Mouse (Mus musculus): ENCODE measurements around the gene Eci1.
A peak's percentile ranks its signal among the peaks of the same experiment; 100 is the strongest.

Eci1 gene

DNA sequence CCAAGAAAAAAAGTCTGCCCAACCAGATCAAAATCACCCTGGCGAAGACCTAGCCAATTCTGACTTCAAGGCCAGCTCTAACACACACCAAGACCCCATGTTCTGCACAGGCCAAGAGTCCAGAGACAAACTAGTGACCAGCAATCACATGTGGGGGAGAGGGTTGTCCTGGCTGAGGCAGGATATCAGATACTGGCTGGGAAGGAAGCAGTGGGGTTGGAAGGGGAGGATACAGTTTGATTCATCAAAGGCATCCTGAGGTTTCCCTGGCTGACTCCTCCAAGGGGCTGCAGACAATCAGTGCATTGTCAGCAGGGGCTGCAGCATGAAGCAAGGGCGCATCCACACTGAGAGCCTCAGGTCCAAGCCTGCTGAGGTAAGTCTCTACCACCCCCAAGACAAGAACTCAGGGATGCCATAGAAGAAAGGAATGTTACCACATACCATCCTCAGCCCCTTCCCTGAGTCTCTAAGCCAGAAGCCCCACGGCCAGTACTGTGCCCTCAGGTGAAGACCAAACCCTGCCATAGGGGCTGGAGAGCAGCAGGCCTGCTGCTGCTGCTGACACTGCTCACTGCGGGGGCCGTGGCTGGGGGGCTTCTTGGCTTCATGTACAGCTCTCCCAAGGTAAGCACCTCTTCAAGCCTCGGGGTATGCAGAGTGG lies 47.3 kb downstream of the Eci1 start, which contains the start of gene Bricd5:
Gene Bricd5, plus strand, starts transcription at position 273 of the 664 bp plus-strand sequence.
- DNase-seq (ENCODE audit: low spot score in 2 of 2), result no peak

DNA sequence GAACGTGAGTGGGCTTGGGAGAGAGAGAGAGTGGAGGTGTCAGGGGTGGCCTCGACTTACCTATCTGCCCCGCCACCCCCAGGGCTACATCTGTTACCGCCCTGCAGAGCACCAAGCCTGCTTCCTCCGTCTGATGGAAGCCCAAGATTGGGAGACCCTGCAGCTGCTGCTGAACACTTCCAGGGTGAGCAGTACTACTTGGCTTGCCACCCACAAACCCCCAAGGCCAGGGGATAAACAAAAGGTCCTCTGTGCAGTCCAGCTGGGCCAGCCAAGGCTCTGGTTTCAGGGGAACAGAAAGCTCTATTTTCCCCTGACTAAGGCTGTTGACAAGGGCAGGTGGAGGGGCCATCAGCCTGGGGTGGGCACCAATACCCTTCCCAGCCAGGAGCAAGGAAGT lies 48.1 kb downstream of the Eci1 start:
- DNase-seq (ENCODE audit: low spot score in 2 of 2), result no peak

DNA sequence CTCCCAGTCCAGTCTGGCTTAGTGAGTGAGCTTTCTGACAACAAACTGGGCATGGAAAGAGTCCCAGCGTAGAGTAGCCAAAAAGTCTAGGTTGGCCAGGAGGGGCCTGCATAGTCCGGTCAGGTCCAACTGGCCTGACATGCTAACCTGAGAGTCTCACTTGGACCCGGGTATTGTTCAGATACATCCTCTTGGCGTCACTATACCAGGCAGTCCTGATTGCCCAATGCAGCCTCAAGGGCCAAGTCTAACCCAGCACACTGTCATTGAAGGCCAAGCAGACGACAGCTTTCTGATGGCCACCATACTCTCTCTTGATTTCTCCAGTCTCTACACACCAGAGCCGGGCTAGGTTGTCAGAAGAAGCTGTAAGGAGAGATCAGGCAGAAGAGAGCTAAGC lies 49.1 kb downstream of the Eci1 start:
- DNase-seq (ENCODE audit: low spot score in 2 of 2), result no peak

DNA sequence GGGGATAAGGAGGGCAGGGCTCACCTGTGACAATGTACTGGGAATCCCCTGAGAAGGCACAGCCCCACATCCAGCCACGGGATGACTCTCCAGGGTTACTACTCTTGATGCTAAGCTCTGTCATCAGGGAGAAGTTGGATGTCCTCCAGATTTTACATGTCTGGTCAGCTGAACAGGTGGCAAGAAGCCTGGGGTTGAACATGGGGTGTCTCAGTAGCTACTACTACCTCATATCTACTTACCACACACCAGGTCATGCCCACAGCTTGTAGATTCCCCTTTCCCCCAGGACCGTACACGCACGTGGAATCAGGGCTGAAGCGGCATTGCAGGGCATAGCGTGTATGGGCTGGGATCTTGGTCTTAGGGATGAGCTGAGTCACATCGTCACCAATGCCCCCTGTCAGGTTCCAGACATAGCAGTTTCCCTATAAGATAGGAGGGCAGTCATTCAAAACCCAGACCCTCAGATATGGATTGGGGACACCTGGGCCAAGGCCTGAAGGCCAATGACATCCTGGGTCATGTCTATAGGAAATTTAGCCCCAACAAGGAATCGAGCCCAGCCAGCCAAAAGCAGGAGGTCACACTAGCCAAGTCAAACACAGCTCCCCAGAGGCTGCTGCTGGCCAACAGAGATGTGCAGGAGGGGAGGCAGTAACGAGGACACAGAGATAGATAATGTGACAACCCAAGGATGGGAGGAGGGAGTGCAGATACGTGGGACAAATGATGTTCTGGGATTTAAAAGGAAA lies 49.8 kb downstream of the Eci1 start:
- DNase-seq (ENCODE audit: low spot score in 2 of 2), result no peak

DNA sequence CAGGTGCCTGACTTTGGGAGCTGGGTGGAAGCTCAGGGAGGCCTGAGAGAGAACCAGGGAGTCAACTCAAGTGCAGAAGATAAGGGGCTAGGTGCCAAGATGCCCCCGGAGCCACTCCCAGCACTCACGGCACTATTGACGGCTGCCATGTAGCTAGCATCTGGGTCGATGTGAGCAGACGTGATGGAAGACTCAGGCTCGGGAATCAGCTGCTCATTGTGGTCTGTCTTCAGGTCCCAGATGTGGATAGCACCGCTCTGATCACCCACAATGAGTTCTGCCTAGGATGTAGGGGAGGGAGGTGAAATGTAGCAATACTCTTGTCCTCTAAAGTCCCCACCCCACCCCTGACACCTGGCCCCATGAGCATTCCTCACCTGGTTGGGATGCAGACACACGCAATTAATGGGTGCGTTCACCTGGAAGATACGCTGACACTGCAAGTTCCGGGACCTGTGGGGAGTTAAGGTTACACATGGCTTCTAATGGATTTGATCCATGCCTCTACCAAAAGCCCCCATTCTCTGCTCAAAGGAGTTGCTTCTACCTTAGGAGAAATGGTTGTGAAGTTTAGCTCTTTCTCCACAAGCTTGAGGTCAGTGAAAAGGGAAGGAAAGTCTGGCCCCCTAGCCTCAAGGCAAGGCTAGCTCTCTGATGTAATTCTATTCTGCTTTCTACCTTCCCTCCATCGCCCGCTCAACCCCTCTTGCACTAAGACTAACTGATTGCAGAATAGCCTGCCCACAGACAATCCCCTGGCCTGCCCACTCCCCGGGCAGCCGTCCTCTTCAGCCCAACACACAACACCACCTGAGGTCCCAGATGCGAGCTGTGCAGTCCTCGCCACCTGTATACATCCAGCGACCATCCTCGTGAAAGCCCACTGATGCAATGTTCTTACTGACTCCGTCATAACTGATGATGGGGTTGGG lies 50.9 kb downstream of the Eci1 start:
- no peak for DNase-seq (ENCODE audit: low spot score in 2 of 2)

DNA sequence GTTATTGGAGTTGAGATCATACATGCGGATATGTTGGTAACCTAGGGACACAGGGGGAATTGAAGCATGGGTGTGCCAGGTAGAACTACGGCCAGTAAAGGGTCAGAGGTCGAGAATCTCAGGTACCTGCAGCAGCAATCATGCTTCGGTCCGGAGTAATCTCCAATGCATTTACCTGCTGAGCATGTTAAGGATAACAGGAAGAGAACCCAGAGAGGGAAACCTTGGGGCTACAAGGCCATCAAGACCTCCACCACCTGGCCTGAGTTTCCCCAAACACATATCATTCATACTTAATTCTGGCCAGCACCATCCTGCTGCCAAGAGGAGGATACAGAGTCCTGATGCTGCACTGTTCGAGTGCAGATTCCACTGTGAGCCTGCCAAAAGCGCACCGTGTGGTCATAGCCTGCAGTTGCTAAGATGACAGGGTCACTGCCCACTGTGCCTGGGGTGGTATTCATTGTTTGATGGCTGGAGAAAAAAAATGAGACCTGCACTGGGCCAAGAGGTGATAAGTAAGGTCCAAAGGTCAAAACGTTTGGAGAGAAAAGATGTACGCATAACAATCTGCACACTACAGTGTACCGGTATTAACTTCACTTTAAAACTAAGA lies 51.7 kb downstream of the Eci1 start:
- DNase-seq (ENCODE audit: low spot score in 2 of 2), result no peak

DNA sequence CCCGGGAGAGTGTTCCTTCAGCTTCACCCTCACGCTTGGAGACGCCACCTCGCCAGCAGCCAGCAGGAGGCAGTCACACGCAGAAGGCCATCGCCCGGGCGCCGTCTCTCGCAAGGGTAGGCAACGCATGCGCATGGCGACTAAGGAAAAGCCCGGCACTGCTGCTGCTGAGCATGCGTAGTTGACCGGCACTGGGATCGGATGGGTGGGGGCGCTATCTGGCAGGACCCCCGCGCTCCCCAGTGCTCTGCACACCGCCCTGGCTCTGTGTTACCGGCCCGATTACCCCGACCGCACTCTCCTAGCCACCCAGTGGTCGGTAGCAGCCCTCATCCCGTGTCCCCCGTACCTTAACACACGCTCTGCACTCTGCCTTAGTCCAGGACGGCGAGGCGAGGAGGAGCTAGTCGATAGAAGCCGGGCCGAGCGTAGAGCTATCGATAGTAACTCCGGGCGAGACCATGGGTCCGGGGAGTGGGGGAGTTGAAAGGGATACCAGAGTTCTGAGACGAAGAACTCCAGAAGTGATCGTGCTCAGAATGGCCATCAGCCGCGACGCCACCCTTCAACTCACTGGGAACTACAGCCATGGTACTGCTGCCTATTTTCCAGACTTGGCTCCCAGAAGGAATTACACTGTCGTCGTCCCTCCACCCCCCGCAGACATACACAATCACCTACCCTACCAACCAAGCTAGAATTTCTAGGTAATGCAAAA lies 52.4 kb downstream of the Eci1 start, which contains the start of gene Mlst8:
Gene Mlst8, minus strand, starts transcription at position 416 of the 718 bp plus-strand sequence.
- DNase-seq (ENCODE audit: low spot score in 2 of 2), result peak; percentile 96 to 98

DNA sequence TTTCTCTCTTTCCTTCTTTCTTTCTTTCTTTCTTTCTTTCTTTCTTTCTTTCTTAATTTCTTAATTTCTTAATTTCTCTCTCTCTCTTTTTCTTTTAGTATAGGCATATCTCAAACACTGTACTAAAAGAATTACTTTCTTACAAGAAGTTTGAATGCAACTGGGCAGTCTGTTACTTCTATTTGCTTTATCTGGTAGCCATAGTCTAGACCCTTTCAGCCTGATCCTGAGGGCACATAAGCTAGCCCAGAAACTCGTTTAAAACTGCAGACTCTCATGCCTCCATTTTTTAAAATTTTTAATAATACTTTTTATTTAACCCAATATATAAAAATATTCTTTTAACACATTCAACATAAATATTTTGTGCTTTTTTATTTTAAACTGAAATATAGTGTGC lies 53.0 kb downstream of the Eci1 start:
- no peak for DNase-seq (ENCODE audit: low spot score in 2 of 2)

DNA sequence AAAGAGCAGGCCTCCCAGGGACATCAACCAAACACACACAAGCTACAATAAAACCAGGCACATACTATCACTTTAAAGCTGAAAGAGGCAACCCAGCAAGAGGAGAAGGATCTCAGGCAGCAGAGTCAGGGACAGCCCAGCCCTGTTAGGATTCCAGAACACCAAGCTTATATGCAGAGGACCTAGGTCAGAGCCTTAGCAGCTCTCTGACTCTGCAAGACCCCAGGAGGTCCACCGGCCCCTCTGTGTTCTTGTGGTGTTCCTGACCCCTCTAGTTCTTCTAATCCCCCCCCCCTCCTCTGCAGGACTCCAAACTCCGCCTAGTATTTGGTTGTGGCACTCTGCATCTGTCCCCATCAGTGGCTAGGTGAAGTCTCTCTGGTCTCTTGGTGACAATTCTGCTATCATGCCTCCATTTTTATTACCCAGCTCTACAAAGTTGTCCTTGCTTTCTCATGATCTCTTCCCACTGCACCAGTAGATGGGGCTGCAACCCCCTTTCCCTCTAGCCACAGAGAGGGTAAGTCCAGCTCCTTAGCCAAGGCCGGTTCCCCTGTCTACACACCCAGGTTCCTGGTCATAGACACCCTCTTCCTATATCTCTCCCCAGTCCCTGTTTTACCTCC lies 53.9 kb downstream of the Eci1 start:
- DNase-seq (ENCODE audit: low spot score in 2 of 2), result no peak

DNA sequence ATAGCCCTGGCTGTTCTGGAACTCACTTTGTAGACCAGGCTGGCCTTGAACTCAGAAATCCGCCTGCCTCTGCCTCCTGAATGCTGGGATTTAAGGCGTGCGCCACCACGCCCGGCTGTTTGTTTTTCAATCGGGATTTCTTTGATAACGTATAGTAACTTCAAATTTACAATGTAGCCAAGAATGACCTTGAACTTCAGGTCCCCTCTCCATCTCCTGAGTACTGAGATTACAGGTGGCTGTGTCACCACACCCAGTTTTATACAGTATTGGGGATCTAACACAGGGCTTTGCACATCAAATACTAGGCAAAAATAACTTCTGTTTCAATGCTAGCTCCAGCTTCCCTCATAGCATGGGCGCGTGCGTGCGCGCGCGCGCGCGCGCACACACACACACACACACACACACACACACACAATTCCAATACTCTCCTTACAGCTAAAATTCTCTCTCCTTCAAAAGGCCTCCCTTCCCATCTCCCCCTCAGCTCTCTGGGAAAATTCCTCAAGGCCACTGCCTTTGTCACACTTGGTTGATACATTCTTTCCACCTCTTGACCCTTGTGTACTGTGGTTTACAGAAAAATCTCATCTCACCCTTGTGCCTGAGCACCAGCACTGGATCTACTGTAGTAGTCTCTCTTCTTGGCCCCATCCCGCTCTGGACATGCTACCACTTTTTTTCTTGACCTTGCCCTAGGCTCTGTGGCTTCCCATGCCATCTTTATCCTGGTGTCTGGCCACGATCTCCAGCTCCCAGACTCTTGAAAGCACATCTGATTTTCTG lies 54.8 kb downstream of the Eci1 start:
- DNase-seq (ENCODE audit: low spot score in 2 of 2), result no peak

DNA sequence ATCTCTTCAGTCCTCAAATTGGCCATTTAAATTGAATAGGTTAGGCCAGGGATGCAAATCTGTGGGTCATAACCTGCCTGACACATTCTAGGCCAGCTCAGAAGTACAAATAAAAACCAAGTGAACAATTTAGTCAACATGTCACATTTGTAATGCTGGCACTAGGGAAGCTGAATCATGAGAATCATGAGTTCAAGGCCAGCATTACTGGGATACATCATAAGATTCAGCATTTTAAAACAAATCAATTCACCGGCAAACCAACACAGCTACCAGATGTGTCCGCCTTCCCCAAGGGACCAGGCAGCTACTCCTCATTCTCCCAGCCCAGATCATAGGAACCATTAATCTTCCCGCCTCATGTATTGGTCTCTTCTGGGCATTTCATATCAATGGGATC lies 57.1 kb downstream of the Eci1 start:
- no peak for DNase-seq (ENCODE audit: low spot score in 2 of 2)

DNA sequence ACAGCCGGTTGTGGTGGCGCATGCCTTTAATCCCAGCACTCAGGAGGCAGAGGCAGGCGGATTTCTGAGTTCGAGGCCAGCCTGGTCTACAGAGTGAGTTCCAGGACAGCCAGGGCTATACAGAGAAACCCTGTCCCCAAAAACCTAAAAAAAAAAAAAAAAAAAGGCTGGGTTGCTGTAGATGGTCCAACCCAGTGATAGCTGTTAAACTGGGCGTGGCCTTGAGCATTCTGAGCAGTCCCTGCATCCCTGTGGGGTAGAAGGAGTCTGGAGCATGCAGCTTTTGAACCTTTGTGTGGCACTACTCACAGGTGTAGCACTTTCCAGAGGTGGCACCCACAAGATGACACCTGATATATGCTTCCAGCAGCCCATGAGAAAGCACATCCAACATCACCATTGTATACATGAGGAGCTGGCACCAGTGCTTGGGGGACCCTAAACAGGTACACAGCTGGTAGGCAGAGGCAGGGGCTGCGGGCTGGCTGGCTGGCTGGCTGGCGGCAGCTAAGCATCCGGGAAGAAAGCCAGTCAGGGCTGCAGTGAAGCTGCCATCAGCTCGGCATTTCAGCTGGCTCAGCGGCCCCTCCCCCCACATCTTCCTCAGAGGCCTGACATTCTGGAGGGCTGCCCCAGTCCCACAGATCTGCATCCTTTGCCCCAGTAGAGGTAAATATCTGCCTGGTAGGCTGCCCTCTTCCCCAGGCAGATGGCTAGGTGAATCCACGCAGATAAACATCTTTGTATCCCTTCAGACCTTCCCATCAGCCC lies 58.8 kb downstream of the Eci1 start:
- DNase-seq (ENCODE audit: low spot score in 2 of 2), result no peak

DNA sequence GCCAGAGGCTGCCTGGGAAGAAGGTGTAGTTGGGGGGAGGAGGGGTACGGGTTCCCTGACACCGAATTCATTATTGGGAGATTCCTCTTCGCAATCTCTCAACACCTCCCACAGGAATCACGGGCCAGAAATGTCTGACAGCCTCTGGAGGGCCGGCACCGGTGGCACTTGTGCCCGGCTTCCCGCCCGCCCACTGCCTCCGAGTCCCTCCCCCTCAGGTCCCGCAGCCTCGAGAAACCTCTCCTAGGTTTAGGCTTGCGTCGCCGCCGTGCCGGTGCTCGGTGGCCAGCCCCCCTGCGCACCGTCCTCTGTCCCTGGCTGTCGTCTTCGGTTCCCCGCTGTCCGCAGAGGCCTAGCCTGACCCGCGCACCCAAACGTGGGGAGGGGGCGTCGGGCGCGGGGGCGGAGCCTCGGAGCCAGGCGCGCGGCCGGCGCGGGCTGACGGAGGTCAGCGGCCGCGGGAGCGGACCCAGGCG lies 61.8 kb downstream of the Eci1 start, which contains the start of gene Caskin1:
Gene Caskin1, plus strand, starts transcription at position 416 of the 476 bp plus-strand sequence.
- no peak for DNase-seq (ENCODE audit: low spot score in 2 of 2)

DNA sequence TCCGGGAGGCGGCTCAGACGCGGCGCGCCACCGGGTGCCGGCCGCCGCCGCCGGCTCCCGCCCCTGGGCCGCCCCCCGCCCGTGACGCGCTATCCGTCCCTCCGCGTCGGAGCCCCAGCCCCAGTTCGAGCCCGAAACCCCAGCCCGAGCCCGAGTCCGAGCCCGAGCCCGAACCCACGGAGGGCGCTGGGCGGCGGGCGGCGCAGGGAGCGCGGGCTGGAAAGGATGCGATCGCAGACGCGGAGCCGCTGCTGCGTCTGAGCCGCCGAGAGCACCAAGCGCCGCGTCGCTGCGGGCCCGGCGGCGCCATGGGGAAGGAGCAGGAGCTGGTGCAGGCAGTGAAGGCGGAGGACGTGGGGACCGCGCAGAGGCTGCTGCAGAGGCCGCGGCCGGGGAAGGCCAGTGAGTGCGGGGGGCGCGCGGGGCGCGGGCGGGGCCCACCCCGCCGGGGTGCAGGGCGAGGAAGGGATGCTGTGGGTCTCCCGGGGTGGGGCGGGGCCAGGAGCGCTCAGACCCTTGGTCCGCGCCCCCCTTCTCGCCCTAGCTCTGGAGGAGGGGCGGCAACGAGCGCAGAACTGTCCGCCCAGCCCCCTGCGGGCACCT lies 62.3 kb downstream of the Eci1 start:
- no peak for DNase-seq (ENCODE audit: low spot score in 2 of 2)
